Mouse (Mus musculus): ENCODE results near the gene Fads2.

- TF ChIP-seq KAT2A (conservative IDR thresholded peaks at IDR 0.05; ENCODE audit: low read depth, low read length) (no peak), CTCF (IDR thresholded peaks at IDR 0.05 in 2 of 3, conservative IDR thresholded peaks at IDR 0.05 in 1 of 3; ENCODE audit: control insufficient read depth in 1 of 3, insufficient read depth in 1 of 3, low read depth in 2 of 3, low read length in 3 of 3, poor library complexity in 1 of 3, severe bottlenecking in 1 of 3) (no peak), MXI1 (IDR thresholded peaks at IDR 0.05; ENCODE audit: low read depth, low read length) (no peak)
Observed at GRCm38 (mm10) chr19:10080384-10080783, 21.2 kb downstream of the Fads2 start.
